ENCODE assay signal across 8 mouse cellular contexts in the genomic region with DNA sequence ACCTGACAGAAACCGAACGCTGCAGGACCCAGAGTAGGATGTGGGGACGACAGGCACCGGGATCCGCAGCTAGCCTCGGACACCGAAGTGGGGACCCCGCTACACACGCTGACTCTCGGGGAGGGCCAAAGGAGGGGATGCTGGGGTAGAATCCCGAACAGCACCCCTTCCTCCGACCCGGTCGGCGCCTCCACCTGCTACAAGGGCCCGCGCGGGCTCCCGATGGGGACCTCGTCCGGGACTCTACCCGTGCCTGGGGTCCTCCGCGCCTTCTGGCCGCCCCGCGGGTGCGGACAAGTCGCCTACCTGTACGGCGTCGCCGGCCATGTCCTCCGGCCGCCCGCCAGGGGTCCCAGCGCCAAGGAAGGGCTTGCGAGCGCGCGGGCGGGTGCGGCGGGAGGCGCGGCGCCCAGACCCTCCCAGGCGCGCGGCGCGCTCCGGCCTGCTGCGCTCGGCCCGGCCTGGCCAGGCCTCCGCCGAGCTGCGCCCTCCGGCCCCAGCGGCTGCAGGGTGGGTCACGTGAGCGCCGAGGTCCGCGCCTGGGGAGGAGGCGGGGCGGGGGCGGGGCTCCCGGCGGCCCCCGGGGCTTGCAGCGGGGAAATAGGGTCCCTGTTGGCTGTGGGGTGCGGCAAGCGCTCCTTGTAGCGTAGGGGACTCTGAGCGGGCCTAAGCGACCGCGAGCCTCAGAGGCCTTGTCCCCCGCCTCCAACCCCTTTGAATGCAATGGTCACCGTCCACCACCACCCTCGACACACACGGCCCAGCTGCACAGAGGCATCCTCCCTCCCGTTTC. TPM values are rescaled to one million over a fixed set of nuclear protein-coding genes. Genes with fewer than 3 reads are reported as not detected.
A peak's percentile ranks its signal among the peaks of the same experiment; 100 is the strongest.
DNase-seq lines count a peak whose midpoint lies in the region; ATAC-seq lines count a peak whose summit lies in the region.

A gene (minus strand): TSS at position 519 of the 793 bp plus-strand sequence.

- H3K4me2 ChIP-seq in embryonic facial prominence, embryonic 14.5 days (ENCODE audit: low read depth, low read length): peak within 1 kb of the TSS; percentile 97
- H3K4me2 ChIP-seq in heart, embryonic 12.5 days: peak within 1 kb of the TSS; percentile 98
- peak within 1 kb of the TSS; percentile 92 for H3K4me2 ChIP-seq in kidney, embryonic 16.5 days (replicated peaks; ENCODE audit: low read depth, low read length)
- peak within 1 kb of the TSS; percentile 99 for H3K4me2 ChIP-seq in liver, embryonic 13.5 days
- H3K4me2 ChIP-seq in stomach, embryonic 15.5 days: peak within 1 kb of the TSS; percentile 94

- H3K27ac ChIP-seq in embryonic facial prominence, embryonic 14.5 days (replicated peaks; ENCODE audit: low read depth, low read length): peak within 1 kb of the TSS; percentile 74
- H3K27ac ChIP-seq in heart, embryonic 12.5 days (ENCODE audit: poor library complexity, severe bottlenecking): peak within 1 kb of the TSS; percentile 74
- peak within 1 kb of the TSS; percentile 92 for H3K27ac ChIP-seq in kidney, embryonic 16.5 days (ENCODE audit: low read length)
- peak within 1 kb of the TSS; percentile 82 for H3K27ac ChIP-seq in liver, embryonic 13.5 days
- peak within 1 kb of the TSS; percentile 89 for H3K27ac ChIP-seq in stomach, embryonic 15.5 days

- H3K27me3 ChIP-seq in embryonic facial prominence, embryonic 14.5 days (replicated peaks; ENCODE audit: control insufficient read depth, insufficient read depth, low read length): no peaks in the 10 kb centered on the region
- H3K27me3 ChIP-seq in heart, embryonic 12.5 days (replicated peaks): no peaks in the 10 kb centered on the region
- no peaks in the 10 kb centered on the region for H3K27me3 ChIP-seq in kidney, embryonic 16.5 days (ENCODE audit: insufficient read depth, low read length)
- H3K27me3 ChIP-seq in liver, embryonic 13.5 days: no peaks in the 10 kb centered on the region
- H3K27me3 ChIP-seq in stomach, embryonic 15.5 days (replicated peaks): no peaks in the 10 kb centered on the region

- WGBS in embryonic facial prominence, embryonic 14.5 days: 0% methylated on average over 31 of the region's 85 CpGs
- WGBS in heart, embryonic 12.5 days: 2% methylated on average over 82 of the region's 85 CpGs
- 0% methylated on average over 70 of the region's 85 CpGs for WGBS in kidney, embryonic 16.5 days
- WGBS in liver, embryonic 13.5 days (ENCODE audit: insufficient replicate concordance): under 1% methylated on average over 63 of the region's 85 CpGs
- under 1% methylated on average over 79 of the region's 85 CpGs for WGBS in stomach, embryonic 15.5 days

- no peaks in the 10 kb centered on the region for H3K9me3 ChIP-seq in embryonic facial prominence, embryonic 14.5 days (ENCODE audit: control insufficient read depth, low read length)
- no peaks in the 10 kb centered on the region for H3K9me3 ChIP-seq in heart, embryonic 12.5 days (replicated peaks)
- 0 out of 2 replicates have a peak, but pooled peaks cover 3% of the 10 kb centered on the region for H3K9me3 ChIP-seq in kidney, embryonic 16.5 days (ENCODE audit: low read length)
- no peaks in the 10 kb centered on the region for H3K9me3 ChIP-seq in liver, embryonic 13.5 days (replicated peaks)
- no peaks in the 10 kb centered on the region for H3K9me3 ChIP-seq in stomach, embryonic 15.5 days

- H3K36me3 ChIP-seq in embryonic facial prominence, embryonic 14.5 days (ENCODE audit: control insufficient read depth, insufficient read depth, low read length): no peaks in the 10 kb centered on the region
- H3K36me3 ChIP-seq in heart, embryonic 12.5 days: no peaks in the 10 kb centered on the region
- no peaks in the 10 kb centered on the region for H3K36me3 ChIP-seq in kidney, embryonic 16.5 days (ENCODE audit: insufficient read depth, low read length)
- H3K36me3 ChIP-seq in liver, embryonic 13.5 days: no peaks in the 10 kb centered on the region
- no peaks in the 10 kb centered on the region for H3K36me3 ChIP-seq in stomach, embryonic 15.5 days

- peak; percentile 90 for ATAC-seq in embryonic facial prominence, embryonic 14.5 days (ENCODE audit: low read depth)
- peak; percentile 93 for ATAC-seq in heart, embryonic 12.5 days (ENCODE audit: insufficient number of reproducible peaks, low FRiP score)
- peak; percentile 93 for ATAC-seq in kidney, embryonic 16.5 days (ENCODE audit: low FRiP score, low TSS enrichment)
- peak; percentile 91 for ATAC-seq in liver, embryonic 13.5 days (ENCODE audit: low read depth)
- ATAC-seq in stomach, embryonic 15.5 days (ENCODE audit: insufficient read depth, low FRiP score, low read depth): peak; percentile 92

- peak within 1 kb of the TSS; percentile 86 for H3K4me3 ChIP-seq in embryonic facial prominence, embryonic 14.5 days (ENCODE audit: low read depth, low read length)
- peak within 1 kb of the TSS; percentile 97 for H3K4me3 ChIP-seq in heart, embryonic 12.5 days
- peak within 1 kb of the TSS; percentile 75 for H3K4me3 ChIP-seq in kidney, embryonic 16.5 days (ENCODE audit: low read length)
- peak within 1 kb of the TSS; percentile 87 for H3K4me3 ChIP-seq in liver, embryonic 13.5 days (replicated peaks)
- peak within 1 kb of the TSS; percentile 95 for H3K4me3 ChIP-seq in stomach, embryonic 15.5 days (replicated peaks)

- peak; percentile 82 for DNase-seq in 3134 (ENCODE audit: extremely low read depth, insufficient read length, low spot score)
- peak; percentile 90 for DNase-seq in adrenal gland, postnatal 14 days
- peak; percentile 87 for DNase-seq in embryonic facial prominence, embryonic 14.5 days (ENCODE audit: low spot score)
- peak; percentile 67 for DNase-seq in liver, embryonic 13.5 days
- DNase-seq in natural killer cell, adult 2 months (ENCODE audit: low spot score in 2 of 2): peak; percentile 60 to 62

- peak within 1 kb of the TSS; percentile 87 for H3K9ac ChIP-seq in embryonic facial prominence, embryonic 14.5 days (ENCODE audit: low read depth, low read length)
- H3K9ac ChIP-seq in heart, embryonic 12.5 days: peak within 1 kb of the TSS; percentile 98
- H3K9ac ChIP-seq in kidney, embryonic 16.5 days (replicated peaks; ENCODE audit: low read length): peak within 1 kb of the TSS; percentile 95
- H3K9ac ChIP-seq in liver, embryonic 13.5 days: peak within 1 kb of the TSS; percentile 92
- peak within 1 kb of the TSS; percentile 95 for H3K9ac ChIP-seq in stomach, embryonic 15.5 days

- H3K4me1 ChIP-seq in embryonic facial prominence, embryonic 14.5 days (ENCODE audit: control insufficient read depth, insufficient read depth, low read length): peaks cover 25% of the 10 kb centered on the region
- peaks cover 50% of the 10 kb centered on the region for H3K4me1 ChIP-seq in heart, embryonic 12.5 days (replicated peaks)
- H3K4me1 ChIP-seq in kidney, embryonic 16.5 days (ENCODE audit: insufficient read depth, low read length): peaks cover 48% of the 10 kb centered on the region
- peaks cover 67% of the 10 kb centered on the region for H3K4me1 ChIP-seq in liver, embryonic 13.5 days (replicated peaks)
- H3K4me1 ChIP-seq in stomach, embryonic 15.5 days: peaks cover 27% of the 10 kb centered on the region

RNA-seq across cellular contexts. Expression of the gene that starts here (rescaled TPM):
- total RNA-seq in adrenal gland, postnatal 14 days (2021): 125 and 151 TPM in 2 replicates
- 26.1 and 30.4 TPM in 2 replicates for polyA plus RNA-seq in embryonic facial prominence, embryonic 14.5 days (2014; fragmentation: Nextera tagmentation; extraction: Ambion mirVana)
- polyA plus RNA-seq in heart, embryonic 12.5 days (2016; fragmentation: Nextera tagmentation; extraction: Ambion mirVana): 24.4 and 28.7 TPM in 2 replicates
- 31.3 and 33.6 TPM in 2 replicates for polyA plus RNA-seq in kidney, embryonic 16.5 days (2015; fragmentation: Nextera tagmentation; extraction: Ambion mirVana)
- 11.5 and 11.8 TPM in 2 replicates for polyA plus RNA-seq in liver, embryonic 13.5 days (2015; fragmentation: Nextera tagmentation; extraction: Ambion mirVana)
- 29.2 and 34.8 TPM in 2 replicates for polyA plus RNA-seq in stomach, embryonic 15.5 days (2015; fragmentation: Nextera tagmentation; extraction: Ambion mirVana)

Comparison
In these comparisons a context has a peak if more than half of its experiments do, and no peak if none do; other contexts are left out.
1. Peak in every context shown above with its lines: DNase-seq, ATAC-seq, H3K4me3 ChIP-seq and H3K27ac ChIP-seq.